Mouse (Mus musculus) hindbrain, embryonic 12.5 days (tissue): ENCODE data around the gene Mt4. TPM values are rescaled to one million over a fixed set of nuclear protein-coding genes. Genes with fewer than 3 reads are reported as not detected.

Experiments used
- ATAC-seq: fragments of 200-750 bp; cut with Nextera tagmentation; 2 replicates; pipeline ENCODE4 v1.8.0; 2017; ENCODE audit warnings: moderate TSS enrichment; ENCODE audit not compliant: low FRiP score
- H3K27ac ChIP-seq: fragments of 300-500 bp; sonication (generic); 2 replicates; pipeline ENCODE4 v1.5.1; 2016; ENCODE audit warnings: mild to moderate bottlenecking
- H3K27me3 ChIP-seq: fragments of 300-500 bp; sonication (generic); 2 replicates; pipeline ENCODE4 v1.6.1; 2016; ENCODE audit warnings: mild to moderate bottlenecking
- H3K36me3 ChIP-seq: fragments of 300-500 bp; sonication (generic); 2 replicates; pipeline ENCODE4 v1.6.1; 2016; ENCODE audit warnings: mild to moderate bottlenecking
- H3K4me1 ChIP-seq: fragments of 300-500 bp; sonication (generic); 2 replicates; pipeline ENCODE4 v1.6.1; 2016
- H3K4me2 ChIP-seq: fragments of 300-500 bp; sonication (generic); replicated peaks from 2 replicates; pipeline ENCODE4 v1.6.1; 2016; ENCODE audit warnings: mild to moderate bottlenecking
- H3K4me3 ChIP-seq: fragments of 300-500 bp; sonication (generic); 2 replicates; pipeline ENCODE4 v1.5.1; 2016; ENCODE audit warnings: mild to moderate bottlenecking
- H3K9ac ChIP-seq: fragments of 300-500 bp; sonication (generic); 2 replicates; pipeline ENCODE4 v1.6.1; 2016; ENCODE audit warnings: mild to moderate bottlenecking, moderate library complexity
- H3K9me3 ChIP-seq: fragments of 300-500 bp; sonication (generic); replicated peaks from 2 replicates; pipeline ENCODE4 v1.6.1; 2016; ENCODE audit warnings: mild to moderate bottlenecking
- WGBS: fragments of 180-500 bp; shearing (Covaris S2); methylation state at CpG from one replicate; pipeline ENCODE4 v1.1.7; 2016; 5-methylcytosine and 5-hydroxymethylcytosine counted together
- polyA plus RNA-seq: library from polyadenylated mRNA; unstranded; fragments of >200 nt; fragmentation: Nextera tagmentation; extraction: Ambion mirVana; gene quantifications from 2 replicates; pipeline ENCODE4 v1.2.1, GENCODE M21; 2016

Gene Mt4
- polyA plus RNA-seq, 1 experiment from 2014 or later: not detected

- no peak overlapping the region for H3K27ac ChIP-seq
Measured at GRCm38 (mm10) chr8:94172809-94173732, 36.1 kb downstream of the Mt4 start.

GRCm38 (mm10) chr8:94173848-94174403, 36.9 kb downstream of the Mt4 start:
- H3K4me2 ChIP-seq: no peak overlapping the region
- ATAC-seq: no peak
- no peak overlapping the region for H3K27ac ChIP-seq
- H3K36me3 ChIP-seq: no peaks in the 10 kb centered on the region
- 49% methylated on average over 11 of the region's 11 CpGs for WGBS
- no peak overlapping the region for H3K4me3 ChIP-seq
- no peaks in the 10 kb centered on the region for H3K9me3 ChIP-seq
- H3K9ac ChIP-seq: no peak overlapping the region
- H3K4me1 ChIP-seq: peaks cover 29% of the 10 kb centered on the region
- H3K27me3 ChIP-seq: peaks cover 99% of the 10 kb centered on the region

More at GRCm38 (mm10) chr8:94172809-94173732, 36.1 kb downstream of the Mt4 start:
- Histone ChIP-seq H3K4me1 (peaks cover 24% of the 10 kb centered on the region), H3K27me3 (peaks cover 94% of the 10 kb centered on the region), H3K4me3 (peak overlapping the region; percentile 45), H3K9ac (peak overlapping the region; percentile 47; the same call in 1 of the 2 replicates), H3K9me3 (no peaks in the 10 kb centered on the region), H3K36me3 (no peaks in the 10 kb centered on the region), H3K4me2 (peak overlapping the region; percentile 91)
- WGBS: 1% methylated on average over 39 of the region's 39 CpGs
- no peak for ATAC-seq

- H3K36me3 ChIP-seq: no peaks in the 10 kb centered on the region
- H3K9ac ChIP-seq: no peak overlapping the region
- ATAC-seq: no peak
- WGBS: 29% methylated on average over 7 of the region's 7 CpGs
- no peak overlapping the region for H3K4me3 ChIP-seq
- no peaks in the 10 kb centered on the region for H3K9me3 ChIP-seq
- H3K4me2 ChIP-seq: no peak overlapping the region
- peaks cover 100% of the 10 kb centered on the region for H3K27me3 ChIP-seq
- peaks cover 37% of the 10 kb centered on the region for H3K4me1 ChIP-seq
- no peak overlapping the region for H3K27ac ChIP-seq
Measured at GRCm38 (mm10) chr8:94174619-94175213, 37.7 kb downstream of the Mt4 start.

GRCm38 (mm10) chr8:94177716-94178390, 40.9 kb downstream of the Mt4 start:
- no peak overlapping the region for H3K9ac ChIP-seq
- H3K27ac ChIP-seq: no peak overlapping the region
- no peak for ATAC-seq
- H3K4me2 ChIP-seq: no peak overlapping the region
- H3K27me3 ChIP-seq: peaks cover 98% of the 10 kb centered on the region
- no peak overlapping the region for H3K4me3 ChIP-seq
- no peaks in the 10 kb centered on the region for H3K9me3 ChIP-seq
- WGBS: 67% methylated on average over 7 of the region's 7 CpGs
- no peaks in the 10 kb centered on the region for H3K36me3 ChIP-seq
- H3K4me1 ChIP-seq: peaks cover 26% of the 10 kb centered on the region

GRCm38 (mm10) chr8:94178857-94179712, 42.1 kb downstream of the Mt4 start, which contains the start of gene Mt1:
Mt1 (plus strand) TSS chr8:94179082.
- Histone ChIP-seq H3K4me1 (peaks cover 25% of the 10 kb centered on the region), H3K36me3 (no peaks in the 10 kb centered on the region), H3K4me3 (peak within 1 kb of the TSS; percentile 43), H3K27ac (no peak within 1 kb of the TSS), H3K9me3 (no peaks in the 10 kb centered on the region), H3K9ac (0 out of 2 replicates have a peak within 1 kb of the TSS, but pooled peaks have one; percentile 0), H3K27me3 (peaks cover 98% of the 10 kb centered on the region), H3K4me2 (peak within 1 kb of the TSS; percentile 86)
- under 1% methylated on average over 50 of the region's 50 CpGs for WGBS
- peak; percentile 78 for ATAC-seq

- 2% methylated on average over 25 of the region's 25 CpGs for WGBS
- Histone ChIP-seq H3K27me3 (peaks cover 98% of the 10 kb centered on the region), H3K9ac (0 out of 2 replicates have a peak overlapping the region, but pooled peaks have one; percentile 0), H3K4me3 (peak overlapping the region; percentile 43), H3K9me3 (no peaks in the 10 kb centered on the region), H3K4me2 (peak overlapping the region; percentile 86), H3K36me3 (no peaks in the 10 kb centered on the region), H3K27ac (no peak overlapping the region), H3K4me1 (peaks cover 25% of the 10 kb centered on the region)
- no peak for ATAC-seq
Measured at GRCm38 (mm10) chr8:94179713-94180560, 42.9 kb downstream of the Mt4 start.

- ATAC-seq: no peak
Measured at GRCm38 (mm10) chr8:94180561-94180908, 43.5 kb downstream of the Mt4 start.

GRCm38 (mm10) chr8:94182055-94182929, 45.3 kb downstream of the Mt4 start:
- Histone ChIP-seq H3K9me3 (no peaks in the 10 kb centered on the region), H3K4me3 (no peak overlapping the region), H3K36me3 (no peaks in the 10 kb centered on the region), H3K27me3 (peaks cover 96% of the 10 kb centered on the region), H3K27ac (no peak overlapping the region), H3K4me2 (0 out of 2 replicates have a peak overlapping the region, but pooled peaks have one; percentile 40), H3K9ac (no peak overlapping the region), H3K4me1 (peaks cover 36% of the 10 kb centered on the region)
- WGBS: 68% methylated on average over 13 of the region's 13 CpGs
- ATAC-seq: no peak

More at GRCm38 (mm10) chr8:94180561-94180908, 43.5 kb downstream of the Mt4 start:
- H3K9ac ChIP-seq: no peak overlapping the region
- 83% methylated on average over 1 of the region's 1 CpGs for WGBS
- no peak overlapping the region for H3K27ac ChIP-seq
- no peaks in the 10 kb centered on the region for H3K9me3 ChIP-seq
- peaks cover 96% of the 10 kb centered on the region for H3K27me3 ChIP-seq
- H3K4me3 ChIP-seq: no peak overlapping the region
- no peak overlapping the region; the same call in 1 of the 2 replicates for H3K4me2 ChIP-seq
- H3K4me1 ChIP-seq: peaks cover 25% of the 10 kb centered on the region
- H3K36me3 ChIP-seq: no peaks in the 10 kb centered on the region

GRCm38 (mm10) chr8:94183117-94183516, 46.1 kb downstream of the Mt4 start:
- H3K27ac ChIP-seq: no peak overlapping the region
- H3K9me3 ChIP-seq: no peaks in the 10 kb centered on the region
- H3K4me3 ChIP-seq: 0 out of 2 replicates have a peak overlapping the region, but pooled peaks have one; percentile 11
- peak overlapping the region; percentile 40 for H3K4me2 ChIP-seq
- peak; percentile 18; the same call in 1 of the 2 replicates for ATAC-seq
- H3K36me3 ChIP-seq: no peaks in the 10 kb centered on the region
- H3K27me3 ChIP-seq: peaks cover 93% of the 10 kb centered on the region
- peaks cover 41% of the 10 kb centered on the region for H3K4me1 ChIP-seq
- peak overlapping the region; percentile 18; the same call in 1 of the 2 replicates for H3K9ac ChIP-seq
- under 1% methylated on average over 16 of the region's 16 CpGs for WGBS

GRCm38 (mm10) chr8:94184357-94184843, 47.4 kb downstream of the Mt4 start:
- no peaks in the 10 kb centered on the region for H3K9me3 ChIP-seq
- no peak overlapping the region for H3K4me2 ChIP-seq
- H3K27ac ChIP-seq: no peak overlapping the region
- WGBS: 25% methylated on average over 12 of the region's 12 CpGs
- no peak overlapping the region for H3K9ac ChIP-seq
- H3K4me3 ChIP-seq: no peak overlapping the region
- H3K4me1 ChIP-seq: peaks cover 35% of the 10 kb centered on the region
- no peaks in the 10 kb centered on the region for H3K36me3 ChIP-seq
- peaks cover 81% of the 10 kb centered on the region for H3K27me3 ChIP-seq
- ATAC-seq: no peak
